Mouse (Mus musculus) retina, postnatal 7 days (tissue): ENCODE measurements around the gene Tada2b.

Experiments used
- DNase-seq: peaks from one replicate; pipeline ENCODE4 v3.0.0-alpha.2; 2012; ENCODE audit warnings: low read depth, low spot score

Tada2b gene

GRCm38 (mm10) chr5:36446166-36446890 is 37.8 kb downstream of the Tada2b start:
- no peak for DNase-seq

GRCm38 (mm10) chr5:36445028-36445427 is 39.1 kb downstream of the Tada2b start:
- DNase-seq = no peak

- DNase-seq = no peak
Measured at GRCm38 (mm10) chr5:36444611-36445010, 39.5 kb downstream of the Tada2b start.

- no peak for DNase-seq
Measured at GRCm38 (mm10) chr5:36440741-36441140, 43.3 kb downstream of the Tada2b start.

- no peak for DNase-seq
Measured at GRCm38 (mm10) chr5:36436858-36437257, 47.2 kb downstream of the Tada2b start.

- DNase-seq = no peak
Measured at GRCm38 (mm10) chr5:36434398-36434967, 49.6 kb downstream of the Tada2b start.

- no peak for DNase-seq
Measured at GRCm38 (mm10) chr5:36431711-36432110, 52.4 kb downstream of the Tada2b start.

GRCm38 (mm10) chr5:36429551-36429950 is 54.5 kb downstream of the Tada2b start:
- DNase-seq = no peak

- no peak for DNase-seq
Measured at GRCm38 (mm10) chr5:36427831-36428230, 56.3 kb downstream of the Tada2b start.

- DNase-seq = no peak
Measured at GRCm38 (mm10) chr5:36426404-36426803, 57.7 kb downstream of the Tada2b start.

GRCm38 (mm10) chr5:36424676-36425075 is 59.4 kb downstream of the Tada2b start:
- DNase-seq = no peak
